29 mouse cellular contexts compared by ENCODE assay signal in genomic region chr19:28617191-28617590, GRCm38 (mm10).
A peak's percentile ranks its signal among the peaks of the same experiment; 100 is the strongest.
DNase-seq lines count a peak whose midpoint lies in the region; ATAC-seq and TF ChIP-seq lines count a peak whose summit lies in the region.
"Had no signal": no experiment of that assay in that cellular context is flagged by ENCODE, and none has a peak within 500 bp of the region (broad histone marks: within the 10 kb centered on the region; RNA-seq: fewer than 3 reads in every experiment).

No protein-coding gene starts in this region.

- H3K27me3 ChIP-seq in forebrain, embryonic 10.5 days (ENCODE audit: poor library complexity, severe bottlenecking), result peaks cover 31% of the 10 kb centered on the region
- no peaks in the 10 kb centered on the region for H3K27me3 ChIP-seq in forebrain, postnatal 0 days (ENCODE audit: insufficient read depth, low read length)
- no peaks in the 10 kb centered on the region for H3K27me3 ChIP-seq in kidney, embryonic 14.5 days (ENCODE audit: control insufficient read depth, insufficient read depth, low read length)
- H3K27me3 ChIP-seq: CH12.LX; embryonic facial prominence, embryonic 12.5 days; heart, embryonic 13.5 days; Patski had no signal

- no peaks in the 10 kb centered on the region for H3K36me3 ChIP-seq in forebrain, embryonic 10.5 days (replicated peaks)
- no peaks in the 10 kb centered on the region for H3K36me3 ChIP-seq in forebrain, postnatal 0 days (ENCODE audit: insufficient read depth)
- H3K36me3 ChIP-seq in kidney, embryonic 14.5 days (ENCODE audit: control insufficient read depth, insufficient read depth, low read length), result no peaks in the 10 kb centered on the region
- H3K36me3 ChIP-seq: embryonic facial prominence, embryonic 12.5 days; G1E; heart, embryonic 10.5 days; heart, embryonic 13.5 days had no signal

- DNase-seq in forebrain, embryonic 10.5 days (ENCODE audit: extremely low spot score, low spot score), result no peak
- no peak for DNase-seq in forebrain, postnatal 0 days
- DNase-seq in kidney, adult 11 months, result peak; percentile 47
- peak; percentile 69 for DNase-seq in kidney, adult 9 months
- DNase-seq in kidney, postnatal 10 days, result no peak
- DNase-seq in kidney, postnatal 25 days, result peak; percentile 27 to 66
- no peak for DNase-seq in right cerebral cortex, postnatal 4 days
- DNase-seq: adrenal gland, postnatal 10 days; adrenal gland, postnatal 36 days; B cell, adult 2 months; cerebellum, adult 18-20 months; cerebellum, adult 9-10 months; cerebellum, postnatal 14 days; gastrocnemius, postnatal 25 days; heart, adult 2 months; heart, postnatal 14 days had no signal

- H3K4me1 ChIP-seq in forebrain, embryonic 10.5 days, result peaks cover 14% of the 10 kb centered on the region
- H3K4me1 ChIP-seq in forebrain, postnatal 0 days (ENCODE audit: insufficient read depth), result peaks cover 3% of the 10 kb centered on the region; the same call in 1 of the 2 replicates
- no peaks in the 10 kb centered on the region for H3K4me1 ChIP-seq in kidney, embryonic 14.5 days (ENCODE audit: control insufficient read depth, insufficient read depth, low read length)
- H3K4me1 ChIP-seq: embryonic facial prominence, embryonic 12.5 days; forebrain, embryonic 13.5 days; heart, embryonic 10.5 days had no signal

- no peak overlapping the region for H3K4me3 ChIP-seq in forebrain, embryonic 10.5 days
- no peak overlapping the region for H3K4me3 ChIP-seq in forebrain, postnatal 0 days (ENCODE audit: low read depth, low read length)
- H3K4me3 ChIP-seq in kidney, embryonic 14.5 days (ENCODE audit: low read length), result no peak overlapping the region
- H3K4me3 ChIP-seq: embryonic facial prominence, embryonic 12.5 days; erythroblast, embryonic 14.5 days; forebrain, embryonic 13.5 days; heart, adult 2 months; heart, embryonic 10.5 days; heart, embryonic 13.5 days had no signal

- no peak for TF ChIP-seq CTCF in forebrain, postnatal 0 days (IDR thresholded peaks at IDR 0.05; ENCODE audit: low read depth)

- ATAC-seq in forebrain, postnatal 0 days, result no peak
- ATAC-seq in kidney, embryonic 14.5 days (ENCODE audit: low FRiP score, low TSS enrichment), result no peak
- ATAC-seq: forebrain, embryonic 13.5 days; forebrain, embryonic 16.5 days; hindbrain, postnatal 0 days; inflammation-experienced regulatory T-cells, adult 6 months; Patski had no signal

- WGBS in forebrain, embryonic 10.5 days, result 78% methylated on average over 8 of the region's 8 CpGs
- 61% methylated on average over 8 of the region's 8 CpGs for WGBS in forebrain, postnatal 0 days
- WGBS in kidney, embryonic 14.5 days, result 87% methylated on average over 8 of the region's 8 CpGs

- 0 out of 2 replicates have a peak overlapping the region, but pooled peaks have one; percentile 48 for H3K27ac ChIP-seq in forebrain, embryonic 10.5 days
- no peak overlapping the region for H3K27ac ChIP-seq in forebrain, postnatal 0 days (ENCODE audit: low read depth, low read length)
- no peak overlapping the region for H3K27ac ChIP-seq in kidney, embryonic 14.5 days (ENCODE audit: low read depth, low read length)
- H3K27ac ChIP-seq: embryonic facial prominence, embryonic 12.5 days; forebrain, embryonic 13.5 days; heart, adult 2 months; heart, embryonic 10.5 days; heart, embryonic 13.5 days; hindbrain, embryonic 14.5 days; hindbrain, postnatal 0 days had no signal

- H3K4me2 ChIP-seq in forebrain, postnatal 0 days (ENCODE audit: low read depth), result no peak overlapping the region
- no peak overlapping the region for H3K4me2 ChIP-seq in kidney, embryonic 14.5 days (replicated peaks; ENCODE audit: low read depth, low read length)
- H3K4me2 ChIP-seq: embryonic facial prominence, embryonic 12.5 days; forebrain, embryonic 13.5 days; heart, embryonic 13.5 days; hindbrain, embryonic 14.5 days had no signal

- no peak overlapping the region for H3K9ac ChIP-seq in forebrain, postnatal 0 days
- H3K9ac ChIP-seq in kidney, embryonic 14.5 days (ENCODE audit: low read depth, low read length), result no peak overlapping the region
- H3K9ac ChIP-seq: embryonic facial prominence, embryonic 12.5 days; forebrain, embryonic 13.5 days; heart, embryonic 13.5 days; hindbrain, embryonic 14.5 days had no signal

- H3K9me3 ChIP-seq in forebrain, embryonic 10.5 days, result no peaks in the 10 kb centered on the region
- no peaks in the 10 kb centered on the region for H3K9me3 ChIP-seq in forebrain, postnatal 0 days (ENCODE audit: low read length)
- H3K9me3 ChIP-seq in kidney, embryonic 14.5 days (ENCODE audit: control insufficient read depth, low read length), result no peaks in the 10 kb centered on the region
- H3K9me3 ChIP-seq: embryonic facial prominence, embryonic 12.5 days; forebrain, embryonic 13.5 days; G1E; heart, embryonic 10.5 days; heart, embryonic 13.5 days had no signal

Comparison
In these comparisons a context has a peak if more than half of its experiments do, and no peak if none do; other contexts are left out.
1. DNase-seq: peak in kidney, adult 11 months (single experiment), kidney, adult 9 months (single experiment) and kidney, postnatal 25 days (2 of 2); none in forebrain, embryonic 10.5 days (single experiment), forebrain, postnatal 0 days (single experiment), kidney, postnatal 10 days (single experiment) and right cerebral cortex, postnatal 4 days (single experiment).